Mouse (Mus musculus) layer of hippocampus, adult 9-11 months (tissue): ENCODE results near the gene Cish.
A peak's percentile ranks its signal among the peaks of the same experiment; 100 is the strongest.

Experiments used
- DNase-seq: peaks from one replicate; pipeline ENCODE4 v3.0.0; 2022

Gene Cish

DNA sequence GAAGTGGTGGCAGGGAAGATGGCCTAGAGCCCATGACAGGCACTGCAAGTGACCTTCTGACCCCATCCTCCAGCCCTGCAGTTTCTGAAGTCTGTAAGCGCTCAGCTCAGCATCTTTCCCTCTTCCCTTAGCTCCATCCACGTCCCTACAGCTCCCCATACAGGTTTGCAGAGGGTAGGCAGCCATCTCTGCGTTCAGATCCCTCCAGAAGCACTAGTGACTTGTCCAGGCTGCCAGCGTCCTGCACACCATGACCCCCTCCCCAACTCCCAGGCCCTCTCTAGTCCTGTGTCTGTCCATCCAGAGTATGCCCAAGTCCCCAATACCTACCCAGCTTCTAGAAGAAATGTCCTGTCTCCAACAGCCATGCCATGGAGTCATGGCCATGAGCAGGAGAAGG, 17.7 kb upstream of the Cish start:
- DNase-seq = no peak

- DNase-seq = no peak
Measured at GRCm38 (mm10) chr9:107278527-107279377, 17.1 kb upstream of the Cish start.

DNA sequence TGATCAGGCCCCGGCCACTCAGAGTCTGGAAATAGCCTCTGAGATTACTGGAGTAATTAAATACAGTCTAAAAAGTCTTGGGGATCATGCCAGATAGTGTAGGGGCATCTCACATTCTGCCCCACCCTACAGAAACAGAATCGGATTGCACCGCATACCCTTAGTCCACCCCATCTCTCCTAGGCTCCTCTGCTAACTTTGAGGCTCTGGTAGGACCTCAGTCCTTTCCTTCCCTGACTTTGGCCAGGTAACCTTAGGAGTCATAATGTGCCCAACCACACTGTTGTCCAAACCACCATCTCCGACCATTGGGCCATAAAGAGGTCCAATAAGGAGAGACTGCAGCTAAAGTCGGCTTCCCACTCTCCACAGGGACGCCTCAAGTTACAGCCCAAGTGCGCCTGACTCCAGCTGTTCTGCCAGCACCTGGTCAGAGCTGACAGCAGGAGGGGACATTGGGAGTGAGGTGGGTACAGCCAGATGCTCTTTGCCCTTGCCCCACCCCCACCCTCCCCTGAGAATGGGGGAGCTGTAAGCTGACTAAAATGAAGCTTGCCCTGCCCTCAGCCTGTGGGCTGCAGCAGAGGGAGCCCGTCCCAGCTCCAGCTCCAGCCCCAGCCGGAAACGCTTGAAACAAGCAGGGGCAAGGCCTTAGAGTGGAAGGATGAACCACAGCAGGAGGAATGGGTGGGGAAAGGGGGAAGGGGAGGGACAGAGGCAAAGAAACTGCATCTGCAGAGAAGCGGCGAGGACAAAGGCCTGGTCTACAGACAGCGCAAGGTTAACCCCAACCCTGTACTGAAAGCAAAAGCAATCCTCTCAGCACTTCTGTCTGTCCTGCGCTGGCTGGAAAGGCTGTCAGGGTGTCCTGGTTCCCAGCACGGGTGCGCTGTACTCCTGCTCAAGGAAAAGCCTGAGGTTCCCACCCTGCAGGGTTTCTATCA, 16.2 kb upstream of the Cish start:
- no peak for DNase-seq

- no peak for DNase-seq
Measured at GRCm38 (mm10) chr9:107280322-107281027, 15.4 kb upstream of the Cish start.

DNA sequence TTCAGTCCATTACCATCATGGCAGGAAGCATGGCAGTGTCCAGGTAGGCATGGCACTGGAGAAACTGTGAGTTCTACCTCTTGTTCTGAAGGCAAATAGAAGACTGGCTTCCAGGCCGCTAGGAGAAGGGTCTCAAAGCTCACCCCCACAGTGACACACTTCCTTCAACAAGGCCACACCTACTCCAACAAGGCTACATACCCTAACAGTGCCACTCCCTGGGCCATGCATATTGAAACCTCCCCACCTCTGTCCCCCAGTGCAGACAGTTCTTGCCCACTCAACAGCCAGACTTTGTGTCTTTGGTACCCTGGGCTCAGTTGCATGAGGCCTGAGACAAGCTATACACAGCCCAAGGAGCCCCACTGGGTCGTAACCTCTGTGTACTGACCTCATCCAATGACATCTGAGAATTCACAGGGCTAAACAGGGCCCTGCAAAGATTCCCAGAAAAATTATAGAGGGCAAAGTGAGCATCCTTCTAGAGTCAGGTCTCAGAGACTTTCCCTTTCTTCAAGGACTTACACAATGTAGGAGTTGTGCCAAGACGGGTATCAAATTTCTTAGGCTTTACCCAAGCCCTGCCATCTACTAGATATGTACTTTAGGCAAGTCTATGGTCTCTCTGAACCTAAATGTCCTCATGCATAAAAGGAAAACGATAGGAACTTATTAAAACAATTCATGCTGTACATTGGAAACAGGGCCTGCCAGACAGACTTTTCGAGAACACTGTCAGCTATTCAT, 14.4 kb upstream of the Cish start:
- DNase-seq = no peak

- no peak for DNase-seq
Measured at GRCm38 (mm10) chr9:107282951-107283350, 12.9 kb upstream of the Cish start.

GRCm38 (mm10) chr9:107285009-107285408, 10.8 kb upstream of the Cish start:
- no peak for DNase-seq

DNA sequence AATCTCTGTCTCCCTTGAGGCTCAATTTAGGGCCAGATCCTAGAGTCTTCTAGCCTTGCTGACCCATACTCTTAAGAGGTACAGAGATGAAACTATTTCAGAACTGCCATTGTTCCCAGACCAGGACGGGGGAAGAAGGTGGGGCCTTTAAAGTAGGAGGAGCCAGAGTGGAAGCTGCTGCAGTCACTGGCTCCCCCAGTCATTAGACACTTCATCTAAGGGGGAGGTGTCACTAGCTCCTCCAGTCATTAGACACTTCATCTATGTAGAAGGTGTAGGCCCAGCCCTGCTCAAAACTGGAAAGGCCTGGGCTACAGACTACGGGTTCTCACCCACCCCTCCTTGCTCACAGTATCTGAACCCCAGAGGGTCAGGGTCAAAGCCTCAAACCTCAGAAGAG, 8.5 kb upstream of the Cish start:
- DNase-seq = no peak

GRCm38 (mm10) chr9:107288105-107288650, 7.6 kb upstream of the Cish start:
- no peak for DNase-seq

DNA sequence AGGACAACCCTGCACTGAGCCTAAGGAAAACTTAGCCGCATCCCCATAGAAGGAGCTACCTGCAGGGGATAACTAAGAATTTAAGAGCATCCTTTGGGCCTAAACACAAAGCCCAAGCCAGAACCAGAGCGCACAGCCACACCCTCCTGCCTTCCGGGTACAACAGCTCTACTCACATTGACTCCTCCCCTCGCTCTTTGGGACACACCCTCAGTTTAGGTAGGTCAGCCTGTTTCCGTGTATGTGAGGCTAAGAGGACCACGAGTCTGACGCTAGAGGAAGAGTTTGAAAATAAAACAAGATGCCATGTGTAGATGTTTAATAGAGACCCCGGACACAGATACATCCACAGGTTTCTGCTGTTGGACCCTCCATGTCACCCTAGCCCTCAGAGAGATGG, 7.1 kb upstream of the Cish start:
- DNase-seq = no peak

GRCm38 (mm10) chr9:107289211-107290076, 6.4 kb upstream of the Cish start, which contains the start of gene Mapkapk3:
Mapkapk3 (minus strand) TSS chr9:107289877.
- DNase-seq = peak; percentile 79

- DNase-seq = peak; percentile 56
Measured at GRCm38 (mm10) chr9:107290897-107291296, 4.9 kb upstream of the Cish start.

- DNase-seq = no peak
Measured at GRCm38 (mm10) chr9:107294249-107294648, 1.6 kb upstream of the Cish start.

DNA sequence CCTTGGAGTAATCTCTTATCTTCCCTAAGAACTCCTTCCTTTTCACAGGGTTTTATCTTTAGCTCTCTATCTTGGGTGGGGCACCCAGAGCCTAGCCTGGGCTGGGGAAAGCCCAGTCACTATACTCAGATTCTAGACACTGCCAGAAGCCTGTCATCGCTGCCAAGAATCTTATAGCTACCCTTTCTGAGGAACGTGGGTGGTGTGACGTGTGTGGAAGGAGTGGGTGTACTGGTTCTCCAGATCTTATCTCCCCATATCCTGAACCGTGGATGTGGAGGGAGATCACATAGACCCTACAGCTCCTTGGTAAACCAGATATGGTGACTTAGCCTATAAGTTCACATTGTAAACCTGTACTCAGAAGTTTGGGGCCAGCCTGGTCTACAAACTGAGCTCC, 210 bp upstream of the Cish start:
- no peak for DNase-seq

GRCm38 (mm10) chr9:107296041-107296440, 215 bp downstream of the Cish start:
- no peak for DNase-seq

GRCm38 (mm10) chr9:107296501-107296965, 707 bp downstream of the Cish start:
- DNase-seq = peak; percentile 90

- DNase-seq = no peak
Measured at GRCm38 (mm10) chr9:107297059-107297458, 1.2 kb downstream of the Cish start.

DNA sequence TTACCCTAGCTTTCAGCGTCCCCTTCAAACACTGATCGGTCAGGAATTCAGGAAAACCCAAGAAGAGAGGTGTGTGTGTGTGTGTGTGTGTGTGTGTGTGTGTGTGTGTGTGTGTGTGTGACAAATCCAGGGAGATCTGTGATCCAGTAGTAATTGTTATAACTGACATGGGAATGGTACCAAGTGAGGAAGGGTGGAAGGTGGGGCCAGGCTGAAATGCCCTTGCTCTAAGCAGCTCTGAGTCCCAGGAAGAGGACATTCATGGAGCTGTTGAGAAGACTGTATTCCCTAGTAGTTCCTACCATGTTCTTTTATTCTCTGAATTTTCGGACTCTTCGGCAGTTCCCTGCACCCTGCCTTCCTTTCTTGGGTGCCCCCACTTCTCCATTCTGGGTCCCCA, 1.8 kb downstream of the Cish start:
- DNase-seq = no peak

DNA sequence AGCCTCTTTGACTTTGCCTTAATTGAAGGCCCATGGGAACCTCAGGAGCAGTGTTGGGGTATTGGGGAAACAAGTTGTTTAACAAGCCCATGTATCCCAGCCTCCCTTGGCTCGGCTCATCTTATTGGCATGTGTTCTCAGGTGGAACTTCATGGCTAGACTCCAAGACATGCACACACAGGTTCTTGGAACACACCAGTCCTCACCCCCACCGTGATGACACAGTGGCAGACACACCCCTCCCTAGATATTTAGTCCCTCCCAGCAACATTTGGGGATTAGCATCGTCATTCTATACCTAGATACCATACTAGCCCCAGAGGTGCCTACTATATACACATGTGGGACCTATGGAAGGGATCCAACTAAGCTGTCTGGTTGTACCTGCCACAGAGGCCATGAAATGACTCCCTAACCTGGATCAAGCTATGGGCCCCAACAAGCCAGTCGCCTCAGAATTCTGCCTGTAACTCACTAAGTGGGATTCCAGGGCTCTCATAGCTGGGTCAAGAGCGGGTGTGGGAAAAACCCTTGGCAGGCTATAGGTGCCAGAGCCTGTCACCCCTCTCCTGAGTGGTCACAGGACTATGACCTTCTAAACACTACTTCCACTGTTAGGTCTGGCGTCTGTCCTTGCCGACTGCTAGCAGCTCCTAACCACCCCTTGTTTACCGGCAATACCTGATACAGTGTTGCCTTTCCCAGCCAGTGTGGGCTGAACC, 2.4 kb downstream of the Cish start:
- no peak for DNase-seq

DNA sequence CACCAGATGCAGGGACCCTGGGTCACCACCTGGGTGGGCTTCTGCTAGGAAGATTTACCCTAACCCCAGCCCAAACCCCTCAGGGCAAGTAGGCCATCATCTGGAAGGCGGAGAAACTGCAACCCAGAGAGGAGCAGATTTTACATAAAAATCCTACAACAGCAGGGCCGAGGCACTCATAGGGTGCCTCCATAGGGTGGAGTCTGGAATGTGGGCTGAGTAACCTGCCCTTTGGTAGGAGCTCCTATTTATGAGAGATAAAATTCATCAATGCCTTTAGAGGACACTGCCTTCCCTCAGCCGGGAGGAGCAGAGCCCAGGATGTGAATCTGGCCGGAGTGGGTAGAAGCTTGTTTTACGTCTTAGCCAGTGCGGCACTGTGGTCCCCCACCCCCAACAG, 3.0 kb downstream of the Cish start:
- no peak for DNase-seq
